Mouse (Mus musculus): ENCODE results near the gene Gm29797. TPM values are rescaled to one million over a fixed set of nuclear protein-coding genes. Genes with fewer than 3 reads are reported as not detected.

The Gm29797 gene
- polyA plus RNA-seq, 1 experiment from 2014 or later = not detected

GRCm38 (mm10) chr2:181659609-181660055 lies 2.8 kb downstream of the Gm29797 start:
- Histone ChIP-seq H3K4me3 (ENCODE audit: inconsistent target) (no peak overlapping the region), H3K36me3 (ENCODE audit: inconsistent target) (peaks cover 10% of the 10 kb centered on the region), H3K27ac (0 out of 2 replicates have a peak overlapping the region, but pooled peaks have one; percentile 15), H3K79me2 (ENCODE audit: inconsistent target) (no peaks in the 10 kb centered on the region)
- WGBS (ENCODE audit: missing documents) = 4% methylated on average over 9 of the region's 9 CpGs

- Histone ChIP-seq H3K27ac (no peak overlapping the region), H3K79me2 (ENCODE audit: inconsistent target) (no peaks in the 10 kb centered on the region), H3K36me3 (ENCODE audit: inconsistent target) (no peaks in the 10 kb centered on the region), H3K4me3 (ENCODE audit: inconsistent target) (no peak overlapping the region)
- WGBS (ENCODE audit: missing documents) = 84% methylated on average over 3 of the region's 3 CpGs
Observed at GRCm38 (mm10) chr2:181662620-181663297, 5.9 kb downstream of the Gm29797 start.

- Histone ChIP-seq H3K4me3 (ENCODE audit: inconsistent target) (no peak overlapping the region), H3K79me2 (ENCODE audit: inconsistent target) (no peaks in the 10 kb centered on the region), H3K36me3 (ENCODE audit: inconsistent target) (no peaks in the 10 kb centered on the region), H3K27ac (no peak overlapping the region)
- 34% methylated on average over 4 of the region's 4 CpGs for WGBS (ENCODE audit: missing documents)
Observed at GRCm38 (mm10) chr2:181663298-181663630, 6.4 kb downstream of the Gm29797 start.

DNA sequence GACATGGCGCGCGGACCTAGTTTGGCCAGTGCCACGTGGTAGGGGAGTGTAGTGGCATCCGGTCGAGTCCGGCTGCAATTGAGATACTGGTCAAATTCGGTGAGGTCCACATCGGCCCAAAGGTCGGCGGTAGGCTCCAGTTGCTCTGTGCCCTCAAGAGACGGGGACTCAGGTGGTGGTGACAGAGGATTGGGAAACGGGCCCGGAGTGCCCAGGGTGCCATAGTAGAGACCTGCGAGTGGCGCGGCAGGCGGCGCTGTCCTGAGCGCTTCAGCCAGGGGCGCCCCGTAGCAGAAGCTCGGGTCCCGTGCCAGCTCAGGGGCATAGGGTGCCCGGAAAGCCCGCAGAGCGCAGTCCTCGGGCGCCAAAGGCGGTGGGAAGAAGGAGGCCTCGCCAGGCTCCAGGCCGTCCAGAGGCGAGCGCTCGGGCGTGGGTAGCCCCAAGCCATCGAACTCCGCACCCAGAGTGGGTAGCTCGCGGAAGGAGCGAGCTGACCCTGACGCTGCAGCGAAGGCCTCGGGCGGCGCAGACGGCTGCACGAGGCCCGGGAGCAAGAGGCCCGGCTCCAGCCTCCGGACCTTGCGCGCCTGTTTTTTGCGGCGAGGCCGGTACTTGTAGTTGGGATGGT lies 13.6 kb downstream of the Gm29797 start:
- Histone ChIP-seq H3K79me2 (ENCODE audit: inconsistent target) (no peaks in the 10 kb centered on the region), H3K27ac (no peak overlapping the region), H3K36me3 (ENCODE audit: inconsistent target) (no peaks in the 10 kb centered on the region), H3K4me3 (ENCODE audit: inconsistent target) (no peak overlapping the region)
- 18% methylated on average over 55 of the region's 56 CpGs for WGBS (ENCODE audit: missing documents)

DNA sequence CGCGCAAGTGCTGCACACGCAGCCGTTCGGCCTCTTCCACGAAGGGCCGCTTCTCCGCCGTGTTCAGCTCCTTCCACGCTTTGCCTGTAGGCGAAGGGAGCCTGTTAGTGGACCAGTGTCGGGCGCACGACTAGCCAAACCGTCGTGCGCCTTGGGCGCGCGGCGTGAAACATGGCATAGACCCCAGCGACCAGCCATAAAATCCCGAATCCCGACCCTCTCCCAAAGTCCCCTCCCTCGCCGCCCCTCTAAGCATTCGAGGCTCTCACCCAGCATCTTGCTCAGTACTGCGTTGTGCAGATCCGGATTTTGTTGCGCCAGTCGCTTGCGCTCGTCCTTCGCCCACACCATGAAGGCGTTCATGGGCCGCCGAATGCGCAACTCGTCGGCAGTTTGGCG lies 14.1 kb downstream of the Gm29797 start:
- WGBS (ENCODE audit: missing documents) = 2% methylated on average over 41 of the region's 41 CpGs
- H3K79me2 ChIP-seq (ENCODE audit: inconsistent target) = no peaks in the 10 kb centered on the region
- H3K36me3 ChIP-seq (ENCODE audit: inconsistent target) = no peaks in the 10 kb centered on the region
- H3K27ac ChIP-seq = no peak overlapping the region
- no peak overlapping the region for H3K4me3 ChIP-seq (ENCODE audit: inconsistent target)

DNA sequence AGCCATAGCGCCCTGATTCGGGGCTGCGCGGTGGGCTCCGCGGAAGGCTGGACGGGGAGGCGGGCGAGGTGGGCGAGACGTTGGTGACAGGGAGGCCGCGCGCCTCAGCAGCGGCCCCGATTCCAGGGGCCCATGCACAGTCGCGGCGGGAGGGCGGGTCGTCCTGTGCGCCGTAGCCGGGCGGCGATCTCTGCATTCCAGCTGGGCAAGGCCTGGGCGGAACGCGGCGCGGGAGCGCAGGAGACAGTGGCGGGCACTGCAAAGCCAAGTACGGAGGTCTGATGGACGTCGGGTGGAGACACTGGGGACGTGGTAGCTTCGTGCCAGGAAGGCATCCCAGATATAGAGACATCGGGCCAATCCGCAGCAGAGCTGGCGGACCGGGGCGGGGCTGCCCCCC lies 14.5 kb downstream of the Gm29797 start, which contains the start of gene Sox18:
TSS of gene Sox18 (minus strand) at position 315 of the 400 bp plus-strand sequence.
- Histone ChIP-seq H3K36me3 (ENCODE audit: inconsistent target) (no peaks in the 10 kb centered on the region), H3K27ac (no peak within 1 kb of the TSS), H3K4me3 (ENCODE audit: inconsistent target) (no peak within 1 kb of the TSS), H3K79me2 (ENCODE audit: inconsistent target) (no peaks in the 10 kb centered on the region)
- 4% methylated on average over 39 of the region's 43 CpGs for WGBS (ENCODE audit: missing documents)

DNA sequence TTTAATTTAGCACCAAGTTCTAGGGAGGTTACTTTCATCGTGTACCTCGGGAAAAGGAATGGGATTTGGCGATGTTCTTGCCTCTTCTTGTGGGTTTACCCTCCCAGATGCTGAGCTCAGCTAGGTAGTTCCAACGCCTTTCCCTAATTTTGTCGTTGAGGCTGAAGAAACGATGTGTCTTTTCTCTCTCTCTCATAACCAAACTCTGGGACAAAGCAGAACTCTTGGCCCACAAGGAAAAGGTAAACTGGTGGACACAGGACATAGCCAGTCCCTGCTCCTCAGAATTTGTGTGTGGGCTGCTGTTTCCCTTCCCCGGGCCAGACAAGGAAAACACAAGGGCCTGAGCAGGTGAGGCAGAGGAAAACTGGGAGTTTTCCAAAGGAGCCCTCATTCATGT lies 15.2 kb downstream of the Gm29797 start:
- 78% methylated on average over 7 of the region's 7 CpGs for WGBS (ENCODE audit: missing documents)
- Histone ChIP-seq H3K4me3 (ENCODE audit: inconsistent target) (no peak overlapping the region), H3K79me2 (ENCODE audit: inconsistent target) (no peaks in the 10 kb centered on the region), H3K27ac (no peak overlapping the region), H3K36me3 (ENCODE audit: inconsistent target) (no peaks in the 10 kb centered on the region)

DNA sequence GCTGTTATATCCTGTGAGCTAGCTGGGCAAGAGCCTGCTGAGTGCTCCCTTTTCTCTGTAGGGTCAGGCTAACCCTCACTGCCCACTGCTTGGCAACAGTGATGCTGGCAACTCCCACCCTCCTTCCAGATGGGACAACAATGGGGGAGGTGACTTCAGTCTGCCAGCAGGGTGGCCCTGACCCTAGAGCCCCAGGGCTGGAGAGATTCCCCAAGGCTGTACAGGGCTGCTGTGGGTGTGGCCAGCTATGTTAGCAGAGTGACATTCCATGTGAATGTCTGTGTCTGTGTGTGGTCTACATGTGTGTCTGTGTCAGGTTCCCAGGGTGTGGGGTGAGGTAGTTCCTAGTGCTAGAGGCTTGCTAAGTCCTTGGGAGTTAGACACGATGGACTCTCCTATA lies 16.7 kb downstream of the Gm29797 start:
- 100% methylated on average over 1 of the region's 1 CpGs for whole genome bisulfite sequencing (ENCODE audit: missing documents)
- H3K79me2 ChIP-seq (ENCODE audit: inconsistent target) = no peaks in the 10 kb centered on the region

DNA sequence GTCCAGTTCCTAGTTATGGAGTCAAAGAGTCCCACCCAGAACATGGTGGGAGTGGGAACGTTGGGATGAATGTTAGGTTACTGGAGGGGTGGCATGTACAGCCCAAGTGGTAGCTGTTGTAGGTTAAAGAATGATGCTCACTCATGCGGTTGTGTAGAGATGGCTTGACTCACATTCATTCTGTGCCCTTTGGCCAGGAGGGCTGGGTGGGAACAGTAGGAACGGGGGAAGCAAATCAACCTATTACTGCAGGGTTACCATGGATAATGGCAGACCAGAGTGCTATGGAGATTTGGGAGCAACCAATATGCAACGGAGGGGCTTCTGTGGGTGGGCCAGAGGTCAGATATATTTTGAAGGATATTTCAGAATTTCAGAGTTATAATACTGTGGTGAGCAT lies 18.1 kb downstream of the Gm29797 start:
- Histone ChIP-seq H3K36me3 (ENCODE audit: inconsistent target) (no peaks in the 10 kb centered on the region), H3K79me2 (ENCODE audit: inconsistent target) (no peaks in the 10 kb centered on the region), H3K4me3 (ENCODE audit: inconsistent target) (no peak overlapping the region), H3K27ac (no peak overlapping the region)
- 86% methylated on average over 4 of the region's 4 CpGs for WGBS (ENCODE audit: missing documents)

More for the DNA sequence above, 16.7 kb downstream of the Gm29797 start:
- H3K4me3 ChIP-seq (ENCODE audit: inconsistent target) = no peak overlapping the region
- no peak overlapping the region for H3K27ac ChIP-seq
- H3K36me3 ChIP-seq (ENCODE audit: inconsistent target) = no peaks in the 10 kb centered on the region

GRCm38 (mm10) chr2:181675454-181675853 lies 18.6 kb downstream of the Gm29797 start:
- H3K79me2 ChIP-seq (ENCODE audit: inconsistent target) = no peaks in the 10 kb centered on the region
- peak overlapping the region; percentile 9; the same call in 1 of the 2 replicates for H3K4me3 ChIP-seq (ENCODE audit: inconsistent target)
- no peaks in the 10 kb centered on the region for H3K36me3 ChIP-seq (ENCODE audit: inconsistent target)
- no peak overlapping the region for H3K27ac ChIP-seq
- WGBS (ENCODE audit: missing documents) = 1% methylated on average over 14 of the region's 14 CpGs

DNA sequence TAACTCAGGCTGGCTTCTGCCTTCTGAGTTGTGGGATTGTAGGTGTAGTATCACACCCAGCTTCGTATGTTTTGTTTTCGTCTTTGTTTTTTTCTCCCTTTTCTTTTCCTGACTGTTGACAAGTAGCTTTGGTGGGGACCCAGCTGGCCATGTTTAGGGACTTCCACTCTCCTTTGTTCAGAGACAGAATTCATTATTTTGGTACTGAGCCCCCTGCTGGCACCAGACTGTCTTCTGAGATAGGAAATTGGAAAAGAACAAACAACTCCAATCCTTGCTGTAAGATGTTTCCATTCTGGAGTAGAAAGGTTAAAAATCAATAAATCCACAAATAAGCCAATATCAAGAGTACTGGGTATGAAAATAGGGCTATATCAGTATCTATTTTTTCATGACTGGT lies 19.6 kb downstream of the Gm29797 start:
- Histone ChIP-seq H3K36me3 (ENCODE audit: inconsistent target) (no peaks in the 10 kb centered on the region), H3K27ac (no peak overlapping the region), H3K4me3 (ENCODE audit: inconsistent target) (no peak overlapping the region), H3K79me2 (ENCODE audit: inconsistent target) (no peaks in the 10 kb centered on the region)
- 44% methylated on average over 2 of the region's 2 CpGs for WGBS (ENCODE audit: missing documents)

DNA sequence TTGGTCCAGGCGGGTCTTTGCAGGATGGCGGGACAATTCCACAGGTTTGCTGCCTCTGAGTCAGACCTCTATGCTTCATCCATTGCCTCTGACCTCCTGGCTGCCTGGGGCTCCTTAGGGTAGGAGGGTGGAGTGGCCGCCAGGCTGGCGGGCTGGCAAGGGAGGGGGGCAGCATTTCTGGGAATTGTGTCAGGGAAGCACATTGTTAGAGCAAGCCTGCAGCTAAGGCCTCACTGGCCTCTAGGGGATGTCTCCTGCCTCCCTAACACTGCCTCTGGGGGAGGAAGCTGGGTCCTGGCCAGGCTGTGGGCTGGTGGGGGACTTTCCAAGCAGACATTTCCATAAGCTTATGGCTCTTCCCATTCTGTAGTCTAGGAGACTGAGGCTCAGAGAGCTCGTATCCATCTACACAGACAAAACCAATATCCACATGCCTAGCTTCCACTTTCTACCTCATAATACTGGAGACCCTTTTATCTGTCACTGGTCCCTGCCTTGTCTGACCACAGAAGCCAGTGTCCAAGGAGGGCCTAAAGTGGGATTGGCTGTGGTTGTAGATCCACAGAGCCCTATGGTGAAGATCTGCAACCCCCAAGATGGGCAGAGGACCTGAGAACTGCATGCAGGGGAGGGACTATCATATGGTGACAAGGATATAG lies 20.4 kb downstream of the Gm29797 start:
- 90% methylated on average over 5 of the region's 5 CpGs for WGBS (ENCODE audit: missing documents)
- no peak overlapping the region for H3K27ac ChIP-seq
- no peaks in the 10 kb centered on the region for H3K36me3 ChIP-seq (ENCODE audit: inconsistent target)
- H3K4me3 ChIP-seq (ENCODE audit: inconsistent target) = no peak overlapping the region
- H3K79me2 ChIP-seq (ENCODE audit: inconsistent target) = no peaks in the 10 kb centered on the region

- H3K4me3 ChIP-seq (ENCODE audit: inconsistent target) = no peak overlapping the region
- H3K36me3 ChIP-seq (ENCODE audit: inconsistent target) = no peaks in the 10 kb centered on the region
- H3K27ac ChIP-seq = no peak overlapping the region
- H3K79me2 ChIP-seq (ENCODE audit: inconsistent target) = no peaks in the 10 kb centered on the region
- 69% methylated on average over 3 of the region's 3 CpGs for WGBS (ENCODE audit: missing documents)
Observed at GRCm38 (mm10) chr2:181677755-181678098, 20.9 kb downstream of the Gm29797 start.

DNA sequence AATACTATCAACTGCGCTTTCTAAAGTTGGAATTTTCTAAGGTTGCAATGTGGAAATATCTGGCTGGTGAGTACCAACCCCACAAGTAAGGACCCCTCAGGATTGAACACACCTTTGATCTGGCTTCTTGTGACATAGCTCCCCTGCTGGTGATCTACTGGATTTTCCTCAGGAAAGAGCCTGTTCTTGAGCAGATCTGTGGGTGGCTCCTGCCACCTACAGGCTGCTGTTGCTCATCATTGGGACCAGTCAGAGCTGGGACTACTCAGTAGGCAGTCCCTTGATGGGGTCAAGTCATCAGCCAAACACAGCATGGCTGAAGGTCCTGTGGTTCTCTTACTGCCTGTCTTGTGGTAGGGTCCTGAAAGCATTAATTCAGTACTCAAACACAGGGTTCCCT lies 21.9 kb downstream of the Gm29797 start:
- H3K27ac ChIP-seq = no peak overlapping the region
- 44% methylated on average over 1 of the region's 1 CpGs for WGBS (ENCODE audit: missing documents)
- H3K79me2 ChIP-seq (ENCODE audit: inconsistent target) = no peaks in the 10 kb centered on the region
- H3K36me3 ChIP-seq (ENCODE audit: inconsistent target) = no peaks in the 10 kb centered on the region
- H3K4me3 ChIP-seq (ENCODE audit: inconsistent target) = no peak overlapping the region
